Mouse (Mus musculus): ENCODE measurements around the gene Olfr488.
"Not testable (repeated sequence)": the region's sequence is repeated elsewhere in the genome, so short reads cannot be mapped to it uniquely, and the experiment has no call there.

Olfr488 gene

GRCm38 (mm10) chr7:108258247-108258646 is at the start of gene Olfr488:
Olfr488 (minus strand) TSS chr7:108258347.
- in situ Hi-C loops (cut with MboI, MseI), result no loop called here

GRCm38 (mm10) chr7:108288834-108289233 is 30.7 kb upstream of the Olfr488 start, which contains the start of gene Olfr490:
Olfr490 (minus strand) TSS chr7:108288934.
- in situ Hi-C loops (cut with MboI, MseI), result no loop called here

GRCm38 (mm10) chr7:108233551-108233950 is 24.6 kb downstream of the Olfr488 start:
- in situ Hi-C loops (cut with MboI, MseI), result no loop called here

- in situ Hi-C loops (cut with MboI, MseI), result not testable (repeated sequence)
Observed at GRCm38 (mm10) chr7:108214536-108214935, 43.6 kb downstream of the Olfr488 start, which contains the start of gene Olfr487. Olfr487 (minus strand) TSS chr7:108214636.

All from T-helper 2 cell (primary cell).